Mouse (Mus musculus) MEL (cell line): ENCODE data around the gene Pgm2. TPM values are rescaled to one million over a fixed set of nuclear protein-coding genes. Genes with fewer than 3 reads are reported as not detected.

Experiments
- DNase-seq: peaks from one replicate; pipeline ENCODE4 v3.0.0; 2011; ENCODE audit warnings: low read depth, low spot score
- H3K27ac ChIP-seq: 2 replicates; pipeline ENCODE4 v1.5.1; 2012; ENCODE audit warnings: low read depth, mild to moderate bottlenecking, control low read depth, low read length, moderate library complexity; ENCODE audit not compliant: control insufficient read depth
- H3K27me3 ChIP-seq, 2 experiments: fragments of 150-350 bp in 1 of 2; sonication (generic) in 1 of 2; 2 replicates each; pipeline ENCODE4 v1.6.1; 2012; ENCODE audit warnings: low read length in 2 of 2, mild to moderate bottlenecking in 2 of 2, improper control_type of control experiment in 1 of 2, moderate library complexity in 1 of 2; ENCODE audit not compliant: insufficient read depth in 2 of 2, control insufficient read depth in 1 of 2
- H3K36me3 ChIP-seq, 2 experiments: 2 replicates each; pipeline ENCODE4 v1.6.1; 2012 to 2014; ENCODE audit warnings: low read length in 2 of 2, improper control_type of control experiment in 1 of 2, inconsistent platforms in 1 of 2, mild to moderate bottlenecking in 1 of 2; ENCODE audit not compliant: insufficient read depth in 2 of 2, control insufficient read depth in 1 of 2
- H3K4me1 ChIP-seq, 2 experiments: fragments of 150-350 bp in 1 of 2; sonication (generic) in 1 of 2; 2 replicates each; pipeline ENCODE4 v1.6.1; 2012; ENCODE audit warnings: low read length in 2 of 2, improper control_type of control experiment in 1 of 2, mild to moderate bottlenecking in 1 of 2; ENCODE audit not compliant: insufficient read depth in 2 of 2, control insufficient read depth in 1 of 2
- H3K4me3 ChIP-seq, 2 experiments: fragments of 150-350 bp in 1 of 2; sonication (generic) in 1 of 2; 2 replicates each; pipeline ENCODE4 v1.5.1; 2012; ENCODE audit warnings: low read depth in 2 of 2, low read length in 2 of 2, mild to moderate bottlenecking in 2 of 2, moderate library complexity in 2 of 2, control low read depth in 1 of 2, improper control_type of control experiment in 1 of 2; ENCODE audit not compliant: control insufficient read depth in 1 of 2, insufficient read depth in 1 of 2
- H3K79me2 ChIP-seq: 2 replicates; pipeline ENCODE4 v1.6.1; 2012; ENCODE audit warnings: mild to moderate bottlenecking, low read length, moderate library complexity; ENCODE audit not compliant: control insufficient read depth, poor library complexity, insufficient read depth
- H3K9ac ChIP-seq: 2 replicates; pipeline ENCODE4 v1.6.1; 2012; ENCODE audit warnings: low read depth, mild to moderate bottlenecking, control low read depth, low read length, moderate library complexity; ENCODE audit not compliant: control insufficient read depth, poor library complexity, severe bottlenecking
- H3K9me3 ChIP-seq: fragments of 150-350 bp; sonication (generic); replicated peaks from 2 replicates; pipeline ENCODE4 v1.6.1; 2012; ENCODE audit warnings: mild to moderate bottlenecking, low read length, improper control_type of control experiment, moderate library complexity; ENCODE audit not compliant: insufficient read depth
- CHD2 ChIP-seq: IDR thresholded peaks from 2 replicates; pipeline ENCODE4 v1.6.1; 2011; ENCODE audit warnings: low read length, improper control_type of control experiment
- CTCF ChIP-seq, 3 experiments: IDR thresholded peaks in 2 of 3; conservative IDR thresholded peaks in 1 of 3; 2 replicates each; pipeline ENCODE4 v1.5.1; 2011 to 2012; ENCODE audit warnings: low read length in 3 of 3, low read depth in 2 of 3, mild to moderate bottlenecking in 2 of 3, improper control_type of control experiment in 1 of 3, inconsistent platforms in 1 of 3, mixed read lengths in 1 of 3, moderate library complexity in 1 of 3; ENCODE audit not compliant: control insufficient read depth in 1 of 3, insufficient read depth in 1 of 3, poor library complexity in 1 of 3, severe bottlenecking in 1 of 3
- E2F4 ChIP-seq: IDR thresholded peaks from 2 replicates; pipeline ENCODE4 v1.6.1; 2011; ENCODE audit warnings: low read depth, low read length, improper control_type of control experiment, borderline replicate concordance
- ETS1 ChIP-seq: IDR thresholded peaks from 2 replicates; pipeline ENCODE4 v1.6.1; 2012; ENCODE audit warnings: low read depth, mild to moderate bottlenecking, inconsistent platforms, low read length, improper control_type of control experiment, moderate library complexity
- KAT2A ChIP-seq: conservative IDR thresholded peaks from 2 replicates; pipeline ENCODE4 v1.6.1; 2012; ENCODE audit warnings: low read depth, low read length, improper control_type of control experiment, inconsistent platforms
- MAX ChIP-seq: IDR thresholded peaks from 2 replicates; pipeline ENCODE4 v1.6.1; 2011; ENCODE audit warnings: low read length, improper control_type of control experiment
- MEF2A ChIP-seq: IDR thresholded peaks from 2 replicates; pipeline ENCODE4 v1.6.1; 2014; ENCODE audit warnings: low read depth, mild to moderate bottlenecking, inconsistent platforms, low read length, improper control_type of control experiment; ENCODE audit not compliant: poor library complexity, insufficient replicate concordance, severe bottlenecking; ENCODE audit errors: extremely low read depth
- MXI1 ChIP-seq: IDR thresholded peaks from 2 replicates; pipeline ENCODE4 v1.6.1; 2011; ENCODE audit warnings: mild to moderate bottlenecking, low read depth, low read length, improper control_type of control experiment
- MYB ChIP-seq: IDR thresholded peaks from 2 replicates; pipeline ENCODE4 v1.6.1; 2011; ENCODE audit warnings: mild to moderate bottlenecking, low read depth, low read length, improper control_type of control experiment
- MYC ChIP-seq: IDR thresholded peaks from 2 replicates; pipeline ENCODE4 v1.6.1; 2011; ENCODE audit warnings: low read depth, mild to moderate bottlenecking, low read length, improper control_type of control experiment, moderate library complexity
- NELFE ChIP-seq: IDR thresholded peaks from 2 replicates; pipeline ENCODE4 v1.6.1; 2011; ENCODE audit warnings: low read depth, low read length, improper control_type of control experiment
- POLR2AphosphoS2 ChIP-seq: IDR thresholded peaks from 2 replicates; pipeline ENCODE4 v1.6.1; 2011; ENCODE audit warnings: low read length, improper control_type of control experiment
- POLR2AphosphoS5 ChIP-seq: IDR thresholded peaks from 2 replicates; pipeline ENCODE4 v1.6.1; 2012; ENCODE audit warnings: low read depth, borderline replicate concordance, mild to moderate bottlenecking, inconsistent platforms, low read length, moderate library complexity, mixed read lengths
- RCOR1 ChIP-seq: IDR thresholded peaks from 2 replicates; pipeline ENCODE4 v1.6.1; 2012; ENCODE audit warnings: low read depth, mild to moderate bottlenecking, inconsistent platforms, low read length, improper control_type of control experiment
- SIN3A ChIP-seq: IDR thresholded peaks from 2 replicates; pipeline ENCODE4 v1.6.1; 2012; ENCODE audit warnings: low read length, improper control_type of control experiment, inconsistent platforms
- SMC3 ChIP-seq: IDR thresholded peaks from 2 replicates; pipeline ENCODE4 v1.6.1; 2011; ENCODE audit warnings: low read depth, low read length, improper control_type of control experiment
- TAL1 ChIP-seq: IDR thresholded peaks from 2 replicates; pipeline ENCODE4 v1.6.1; 2012; ENCODE audit warnings: mild to moderate bottlenecking, inconsistent platforms, low read length, moderate library complexity, mixed read lengths
- UBTF ChIP-seq: IDR thresholded peaks from 2 replicates; pipeline ENCODE4 v1.6.1; 2012; ENCODE audit warnings: low read depth, mild to moderate bottlenecking, inconsistent platforms, low read length, improper control_type of control experiment, moderate library complexity, borderline replicate concordance; ENCODE audit not compliant: insufficient read depth
- USF1 ChIP-seq: IDR thresholded peaks from 2 replicates; pipeline ENCODE4 v1.6.1; 2014; ENCODE audit warnings: low read depth, mild to moderate bottlenecking, inconsistent platforms, low read length, improper control_type of control experiment, moderate library complexity
- ZNF384 ChIP-seq: IDR thresholded peaks from 2 replicates; pipeline ENCODE4 v1.6.1; 2012; ENCODE audit warnings: low read depth, mild to moderate bottlenecking, inconsistent platforms, low read length, improper control_type of control experiment
- polyA plus RNA-seq, 2 experiments: library from polyadenylated mRNA; stranded (reverse) in 1 of 2; unstranded in 1 of 2; fragments of >175 nt in 1 of 2; fragments of >200 nt in 1 of 2; gene quantifications; 2 replicates each; pipeline versions ENCODE4 v1.2.1 to v1.2.4; 2012; ENCODE audit warnings: low replicate concordance in 2 of 2, low read depth in 1 of 2; ENCODE audit not compliant: insufficient read length in 2 of 2, insufficient read depth in 1 of 2, missing spikeins in 1 of 2
- total RNA-seq: library from RNA; depleted of rRNA; stranded (reverse); fragments of 300-350 nt; gene quantifications from 2 replicates; pipeline ENCODE4 v1.2.3, GENCODE M21; 2012

Pgm2 gene
- total and polyA plus RNA-seq, 3 experiments = 22.0 to 64.0 TPM; not detected in 1

GRCm38 (mm10) chr5:64065497-64066046, 27.2 kb upstream of the Pgm2 start:
- Histone ChIP-seq H3K4me1 (no peaks in the 10 kb centered on the region), H3K4me3 (no peak overlapping the region), H3K36me3 (no peaks in the 10 kb centered on the region), H3K9me3 (no peaks in the 10 kb centered on the region), H3K9ac (no peak overlapping the region), H3K27ac (no peak overlapping the region), H3K79me2 (no peaks in the 10 kb centered on the region), H3K27me3 (no peaks in the 10 kb centered on the region)
- TF ChIP-seq ZNF384 = no peak
- no peak for TF ChIP-seq POLR2AphosphoS2
- no peak for TF ChIP-seq MXI1
- TF ChIP-seq ETS1 = no peak
- TF ChIP-seq UBTF = no peak
- no peak for TF ChIP-seq MEF2A
- TF ChIP-seq POLR2AphosphoS5 = no peak
- TF ChIP-seq TAL1 = no peak
- no peak for TF ChIP-seq SMC3
- no peak for TF ChIP-seq RCOR1
- TF ChIP-seq USF1 = no peak
- TF ChIP-seq CTCF (IDR thresholded peaks at IDR 0.05 in 2 of 3, conservative IDR thresholded peaks at IDR 0.05 in 1 of 3; ENCODE audit: control insufficient read depth in 1 of 3, insufficient read depth in 1 of 3, low read depth in 2 of 3, low read length in 3 of 3, poor library complexity in 1 of 3, severe bottlenecking in 1 of 3) = no peak
- TF ChIP-seq NELFE = no peak
- no peak for DNase-seq

GRCm38 (mm10) chr5:64066159-64066558, 26.6 kb upstream of the Pgm2 start:
- H3K79me2 ChIP-seq = no peaks in the 10 kb centered on the region
- H3K36me3 ChIP-seq = no peaks in the 10 kb centered on the region
- no peak for DNase-seq
- H3K4me3 ChIP-seq = no peak overlapping the region
- H3K27ac ChIP-seq = no peak overlapping the region
- H3K4me1 ChIP-seq = no peaks in the 10 kb centered on the region
- no peaks in the 10 kb centered on the region for H3K27me3 ChIP-seq
- no peaks in the 10 kb centered on the region for H3K9me3 ChIP-seq
- no peak for TF ChIP-seq KAT2A
- no peak for TF ChIP-seq CHD2
- no peak for TF ChIP-seq SIN3A
- no peak for TF ChIP-seq E2F4
- no peak for TF ChIP-seq MAX
- TF ChIP-seq MYC = no peak
- no peak for TF ChIP-seq MYB
- no peak overlapping the region for H3K9ac ChIP-seq
